19 mouse cellular contexts compared by ENCODE assay signal in the genomic region with DNA sequence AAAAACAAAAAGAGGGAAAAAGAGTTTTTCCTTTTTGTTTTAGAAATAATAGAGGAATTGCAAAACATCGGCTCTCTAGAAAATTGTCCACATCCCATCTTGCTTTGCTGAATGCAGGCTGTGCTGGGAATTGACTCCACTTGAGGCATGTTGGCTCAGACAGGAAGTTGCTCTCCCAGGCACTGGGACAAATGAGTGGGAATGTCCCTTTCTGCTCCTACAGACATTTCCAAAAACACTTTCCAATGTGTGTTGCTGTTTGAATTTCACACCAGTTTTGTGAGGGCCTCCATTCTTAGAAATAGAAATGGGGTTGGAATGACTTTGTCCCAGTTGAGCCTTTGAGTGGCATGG.
DNase-seq lines count a peak whose midpoint lies in the region; ATAC-seq lines count a peak whose summit lies in the region.
"Had no signal": no experiment of that assay in that cellular context is flagged by ENCODE, and none has a peak within 500 bp of the region (broad histone marks: within the 10 kb centered on the region; RNA-seq: fewer than 3 reads in every experiment).

No protein-coding gene starts in this region.

- WGBS in forebrain, embryonic 14.5 days: 45% methylated on average over 1 of the region's 1 CpGs
- 69% methylated on average over 1 of the region's 1 CpGs for WGBS in forebrain, embryonic 11.5 days
- WGBS in heart, embryonic 15.5 days: 68% methylated on average over 1 of the region's 1 CpGs
- WGBS in heart, embryonic 11.5 days (ENCODE audit: insufficient replicate concordance): 67% methylated on average over 1 of the region's 1 CpGs
- WGBS in forebrain, embryonic 16.5 days: 26% methylated on average over 1 of the region's 1 CpGs

- H3K9ac ChIP-seq in forebrain, embryonic 14.5 days (ENCODE audit: low read length): no peak overlapping the region
- no peak overlapping the region for H3K9ac ChIP-seq in forebrain, embryonic 11.5 days (ENCODE audit: low read length)
- no peak overlapping the region for H3K9ac ChIP-seq in heart, embryonic 15.5 days
- H3K9ac ChIP-seq in heart, embryonic 11.5 days (ENCODE audit: low read depth, low read length): no peak overlapping the region
- no peak overlapping the region for H3K9ac ChIP-seq in forebrain, embryonic 16.5 days (replicated peaks; ENCODE audit: low read depth, low read length)
- H3K9ac ChIP-seq: embryonic facial prominence, embryonic 13.5 days; heart, embryonic 12.5 days; hindbrain, embryonic 14.5 days; intestine, embryonic 15.5 days had no signal

- no peaks in the 10 kb centered on the region for H3K27me3 ChIP-seq in forebrain, embryonic 14.5 days (replicated peaks; ENCODE audit: control insufficient read depth, insufficient read depth, low read length)
- no peaks in the 10 kb centered on the region for H3K27me3 ChIP-seq in forebrain, embryonic 11.5 days (ENCODE audit: control insufficient read depth, insufficient read depth, low read length)
- no peaks in the 10 kb centered on the region for H3K27me3 ChIP-seq in heart, embryonic 15.5 days
- no peaks in the 10 kb centered on the region for H3K27me3 ChIP-seq in heart, embryonic 11.5 days (ENCODE audit: control insufficient read depth, insufficient read depth, low read length)
- no peaks in the 10 kb centered on the region for H3K27me3 ChIP-seq in forebrain, embryonic 16.5 days (replicated peaks; ENCODE audit: control insufficient read depth, insufficient read depth, low read length)
- H3K27me3 ChIP-seq: embryonic facial prominence, embryonic 13.5 days; heart, embryonic 12.5 days; intestine, embryonic 15.5 days had no signal

- H3K4me1 ChIP-seq in forebrain, embryonic 14.5 days (ENCODE audit: control insufficient read depth, insufficient read depth, low read length): no peaks in the 10 kb centered on the region
- no peaks in the 10 kb centered on the region for H3K4me1 ChIP-seq in forebrain, embryonic 11.5 days (replicated peaks; ENCODE audit: control insufficient read depth, insufficient read depth, low read length)
- H3K4me1 ChIP-seq in heart, embryonic 15.5 days (replicated peaks): peaks cover 26% of the 10 kb centered on the region
- peaks cover 25% of the 10 kb centered on the region; the same call in 1 of the 2 replicates for H3K4me1 ChIP-seq in heart, embryonic 11.5 days (ENCODE audit: control insufficient read depth, insufficient read depth, low read length)
- H3K4me1 ChIP-seq in forebrain, embryonic 16.5 days (replicated peaks; ENCODE audit: control insufficient read depth, insufficient read depth, low read length): peaks cover 14% of the 10 kb centered on the region

- DNase-seq in forebrain, embryonic 14.5 days (ENCODE audit: low spot score): peak; percentile 53
- DNase-seq in forebrain, embryonic 11.5 days (ENCODE audit: low spot score): no peak
- peak; percentile 68 for DNase-seq in adipocyte (ENCODE audit: low spot score)
- no peak for DNase-seq in ovary, postnatal 14 days (ENCODE audit: low spot score)
- DNase-seq: adrenal gland, postnatal 14 days; cerebellum, adult 18-20 months; cerebellum, adult 9-11 months; cerebellum, postnatal 36 days; heart, adult 2 months; heart, postnatal 14 days; kidney, adult 18-20 months had no signal

- H3K9me3 ChIP-seq in forebrain, embryonic 14.5 days (replicated peaks; ENCODE audit: control insufficient read depth, low read length): no peaks in the 10 kb centered on the region
- no peaks in the 10 kb centered on the region for H3K9me3 ChIP-seq in forebrain, embryonic 11.5 days (ENCODE audit: control insufficient read depth, low read length)
- H3K9me3 ChIP-seq in heart, embryonic 15.5 days (replicated peaks): no peaks in the 10 kb centered on the region
- no peaks in the 10 kb centered on the region for H3K9me3 ChIP-seq in heart, embryonic 11.5 days (replicated peaks; ENCODE audit: control insufficient read depth, low read length)
- no peaks in the 10 kb centered on the region for H3K9me3 ChIP-seq in forebrain, embryonic 16.5 days (ENCODE audit: control insufficient read depth, low read length)
- H3K9me3 ChIP-seq: embryonic facial prominence, embryonic 13.5 days; heart, embryonic 12.5 days; hindbrain, embryonic 10.5 days; intestine, embryonic 15.5 days had no signal

- no peak; the same call in 1 of the 2 replicates for ATAC-seq in forebrain, embryonic 14.5 days
- no peak for ATAC-seq in forebrain, embryonic 11.5 days (replicated peaks; ENCODE audit: low FRiP score)
- ATAC-seq in heart, embryonic 15.5 days (replicated peaks; ENCODE audit: insufficient number of reproducible peaks, insufficient read depth, low FRiP score, low read depth): no peak
- ATAC-seq in heart, embryonic 11.5 days (replicated peaks; ENCODE audit: insufficient number of reproducible peaks, low FRiP score, low TSS enrichment): no peak
- ATAC-seq in forebrain, embryonic 16.5 days: peak; percentile 29
- ATAC-seq: intestine, embryonic 15.5 days had no signal

- H3K27ac ChIP-seq in forebrain, embryonic 14.5 days (ENCODE audit: low read depth, low read length): no peak overlapping the region
- no peak overlapping the region for H3K27ac ChIP-seq in forebrain, embryonic 11.5 days (ENCODE audit: low read depth, low read length)
- peak overlapping the region; percentile 25; the same call in 1 of the 2 replicates for H3K27ac ChIP-seq in heart, embryonic 15.5 days
- H3K27ac ChIP-seq in heart, embryonic 11.5 days (ENCODE audit: low read depth, low read length): no peak overlapping the region
- H3K27ac ChIP-seq in forebrain, embryonic 16.5 days (ENCODE audit: low read length): peak overlapping the region; percentile 61
- H3K27ac ChIP-seq: embryonic facial prominence, embryonic 13.5 days; heart, adult 2 months; hindbrain, embryonic 10.5 days; hindbrain, embryonic 14.5 days; intestine, embryonic 15.5 days had no signal

- H3K4me3 ChIP-seq in forebrain, embryonic 14.5 days (ENCODE audit: low read depth, low read length): no peak overlapping the region
- no peak overlapping the region for H3K4me3 ChIP-seq in forebrain, embryonic 11.5 days (ENCODE audit: low read depth, low read length)
- H3K4me3 ChIP-seq in heart, embryonic 15.5 days: no peak overlapping the region
- no peak overlapping the region for H3K4me3 ChIP-seq in heart, embryonic 11.5 days (ENCODE audit: low read depth, low read length)
- no peak overlapping the region for H3K4me3 ChIP-seq in forebrain, embryonic 16.5 days (replicated peaks; ENCODE audit: low read length)
- H3K4me3 ChIP-seq: embryonic facial prominence, embryonic 13.5 days; heart, adult 2 months; heart, embryonic 12.5 days; hindbrain, embryonic 10.5 days; intestine, embryonic 15.5 days had no signal

- H3K36me3 ChIP-seq in forebrain, embryonic 14.5 days (ENCODE audit: control insufficient read depth, insufficient read depth, low read length): no peaks in the 10 kb centered on the region
- no peaks in the 10 kb centered on the region for H3K36me3 ChIP-seq in forebrain, embryonic 11.5 days (ENCODE audit: control insufficient read depth, insufficient read depth, low read length)
- H3K36me3 ChIP-seq in heart, embryonic 15.5 days: no peaks in the 10 kb centered on the region
- no peaks in the 10 kb centered on the region; the same call in 1 of the 2 replicates for H3K36me3 ChIP-seq in heart, embryonic 11.5 days (ENCODE audit: control insufficient read depth, insufficient read depth, low read length)
- no peaks in the 10 kb centered on the region for H3K36me3 ChIP-seq in forebrain, embryonic 16.5 days (ENCODE audit: control insufficient read depth, insufficient read depth)
- H3K36me3 ChIP-seq: embryonic facial prominence, embryonic 13.5 days; heart, embryonic 12.5 days; hindbrain, embryonic 10.5 days; intestine, embryonic 15.5 days had no signal

- H3K4me2 ChIP-seq in forebrain, embryonic 14.5 days (ENCODE audit: low read length): no peak overlapping the region
- H3K4me2 ChIP-seq in forebrain, embryonic 11.5 days (ENCODE audit: low read depth, low read length, severe bottlenecking): no peak overlapping the region
- H3K4me2 ChIP-seq in heart, embryonic 15.5 days: no peak overlapping the region
- no peak overlapping the region for H3K4me2 ChIP-seq in heart, embryonic 11.5 days
- no peak overlapping the region for H3K4me2 ChIP-seq in forebrain, embryonic 16.5 days (ENCODE audit: low read length)
- H3K4me2 ChIP-seq: embryonic facial prominence, embryonic 13.5 days; heart, embryonic 12.5 days; hindbrain, embryonic 14.5 days; intestine, embryonic 15.5 days had no signal

Comparison
In these comparisons a context has a peak if more than half of its experiments do, and no peak if none do; other contexts are left out.
1. DNase-seq: peak in forebrain, embryonic 14.5 days (single experiment) and adipocyte (single experiment); none in forebrain, embryonic 11.5 days (single experiment) and ovary, postnatal 14 days (single experiment).
2. H3K27ac ChIP-seq: peak in heart, embryonic 15.5 days (single experiment) and forebrain, embryonic 16.5 days (single experiment); none in forebrain, embryonic 14.5 days (single experiment), forebrain, embryonic 11.5 days (single experiment) and heart, embryonic 11.5 days (single experiment).